Mouse (Mus musculus): ENCODE measurements at regions not wholly inside any gene's neighbourhood (a gene's known extent, or its start where the extent isn't known, plus 50 kb on each side); places are given as distances from the start of the nearest gene placed in this dataset.

DNA sequence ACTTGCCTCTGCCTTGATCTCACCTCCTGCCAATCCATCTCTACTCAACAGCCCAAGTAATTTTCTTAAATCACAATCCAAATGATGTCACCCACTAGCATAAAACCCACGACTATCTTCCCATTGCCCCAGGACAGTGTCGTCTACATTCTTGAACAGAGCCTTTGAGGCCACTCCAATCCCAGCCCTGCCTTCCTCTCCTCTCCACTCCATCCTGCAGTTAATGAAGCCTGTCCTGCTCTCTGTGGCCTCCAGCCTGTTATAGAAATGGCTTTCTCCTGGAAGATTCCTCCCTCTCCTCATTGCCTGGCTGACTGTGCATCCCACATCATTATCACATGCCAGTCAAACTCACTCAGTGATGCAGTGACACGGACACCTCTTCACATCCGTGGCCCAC lies 121.6 kb downstream of the 3110018I06Rik start:
- TF ChIP-seq POLR2A (IDR thresholded peaks at IDR 0.05; ENCODE audit: low read depth, low read length) (no peak), CTCF (IDR thresholded peaks at IDR 0.05; ENCODE audit: extremely low read depth, insufficient read length, insufficient replicate concordance, low read depth, low read length) (no peak)

Data from small intestine, adult 2 months (tissue).